Mouse (Mus musculus) megakaryocyte, embryonic 14.5 days (primary cell): ENCODE data around the gene Tmem245.

Source experiments
- FLI1 ChIP-seq: IDR thresholded peaks from 2 replicates; pipeline ENCODE4 v1.6.1; 2012; ENCODE audit warnings: low read length, inconsistent platforms, mixed read lengths
- GATA1 ChIP-seq: IDR thresholded peaks from 3 replicates; pipeline ENCODE4 v1.6.1; 2012; ENCODE audit warnings: mixed read lengths, low read length, inconsistent platforms, borderline replicate concordance

- no peak for TF ChIP-seq GATA1
- TF ChIP-seq FLI1: no peak
These were observed 116.1 kb downstream of the Tmem245 start for GRCm38 (mm10) chr4:56831013-56831609.
